Mouse (Mus musculus) retina, adult 2 months (tissue): Measurements from ENCODE around the gene Tspan2.

Experiments used
- DNase-seq: peaks from one replicate; pipeline ENCODE4 v3.0.0-alpha.2; 2012; ENCODE audit warnings: low read depth, low spot score

The Tspan2 gene

DNA sequence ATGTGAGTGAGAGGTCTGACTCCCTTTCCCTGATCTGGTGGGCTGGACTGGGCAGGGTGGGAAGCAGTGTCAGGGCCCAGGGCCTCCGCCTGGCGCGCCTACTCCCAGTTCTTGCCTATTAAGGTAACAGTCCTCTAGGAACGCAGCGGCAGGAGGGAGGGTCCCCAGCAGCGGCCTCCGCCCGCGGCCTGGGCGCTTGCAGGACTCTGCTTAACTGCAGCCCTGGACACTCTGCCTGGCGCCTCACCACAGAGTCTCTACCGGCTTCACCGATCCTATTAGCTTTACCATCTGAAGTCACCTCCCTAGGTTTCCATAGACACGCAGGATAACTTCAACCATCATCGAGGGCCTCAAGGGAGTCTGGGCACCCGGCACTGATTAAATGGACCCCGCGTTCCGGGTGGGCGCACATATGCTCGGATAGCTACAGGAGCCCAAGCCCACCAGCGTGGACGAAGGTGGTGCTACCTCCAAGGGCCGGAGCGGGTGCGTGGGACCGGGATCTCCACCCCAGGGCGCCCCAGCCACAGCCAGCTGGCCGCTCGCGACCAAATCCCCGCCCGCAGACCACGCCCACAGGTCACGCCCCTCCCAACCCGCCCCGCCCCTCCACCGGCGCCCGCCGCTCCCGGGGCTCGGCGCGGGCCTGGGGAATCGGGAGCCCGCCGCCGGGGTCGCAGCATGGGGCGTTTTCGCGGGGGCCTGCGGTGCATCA is at the start of gene Tspan2:
Gene Tspan2 (plus strand): TSS at position 217 of the 718 bp plus-strand sequence.
- DNase-seq: no peak

GRCm38 (mm10) chr3:102686861-102687260 is 47.5 kb upstream of the Tspan2 start:
- DNase-seq: no peak

DNA sequence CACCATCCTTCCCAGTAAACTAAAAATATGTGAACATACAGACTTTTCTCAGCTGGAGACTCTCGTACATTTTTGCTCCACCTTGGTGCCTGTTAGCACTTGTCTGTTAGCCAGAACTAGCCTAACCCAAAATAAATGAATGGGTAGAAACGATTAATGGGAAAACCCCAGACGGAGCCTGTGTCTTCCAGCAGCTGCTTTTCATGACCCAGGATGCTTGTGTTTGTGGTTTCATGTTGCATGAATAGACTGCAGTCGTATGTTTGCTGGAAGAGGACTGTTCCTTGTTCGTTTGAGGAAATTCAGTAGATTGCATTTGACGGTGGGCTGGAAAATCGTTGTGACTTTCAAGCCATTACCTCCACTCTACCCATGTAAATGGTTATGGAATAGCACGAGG is 46.5 kb upstream of the Tspan2 start:
- DNase-seq: no peak

DNA sequence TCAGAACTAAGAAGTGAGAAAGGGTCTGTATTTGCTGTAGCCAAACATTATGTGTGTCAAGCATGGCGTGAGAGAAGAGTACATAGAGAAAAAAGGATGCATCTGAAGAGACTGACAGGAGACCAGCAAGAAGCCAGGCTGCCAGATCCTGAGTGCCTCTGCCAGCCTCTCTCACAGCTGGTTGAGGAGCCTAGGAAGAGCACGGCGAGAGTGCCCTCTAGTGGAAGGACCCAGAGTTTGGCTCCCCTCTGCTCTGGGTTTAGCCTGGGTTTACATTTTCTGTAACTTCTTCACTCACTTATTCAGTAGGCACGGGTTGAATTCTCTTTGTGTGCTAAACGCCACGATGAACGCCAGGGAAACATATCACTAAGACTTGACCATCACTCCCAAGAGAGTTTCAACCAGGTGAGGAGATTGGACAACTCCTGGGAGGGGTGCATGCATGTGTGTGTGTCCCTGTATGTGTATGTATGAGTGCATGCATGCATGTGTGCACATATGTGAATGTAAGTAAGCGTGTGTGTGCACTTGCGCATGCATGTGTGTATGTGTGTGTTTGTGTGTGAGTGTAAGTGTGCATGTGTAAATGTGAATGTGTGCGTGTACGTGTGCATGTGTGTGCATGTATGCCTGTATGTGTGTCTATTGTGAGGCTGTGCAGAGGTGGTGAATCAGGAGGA is 42.4 kb upstream of the Tspan2 start:
- DNase-seq: peak; percentile 38

DNA sequence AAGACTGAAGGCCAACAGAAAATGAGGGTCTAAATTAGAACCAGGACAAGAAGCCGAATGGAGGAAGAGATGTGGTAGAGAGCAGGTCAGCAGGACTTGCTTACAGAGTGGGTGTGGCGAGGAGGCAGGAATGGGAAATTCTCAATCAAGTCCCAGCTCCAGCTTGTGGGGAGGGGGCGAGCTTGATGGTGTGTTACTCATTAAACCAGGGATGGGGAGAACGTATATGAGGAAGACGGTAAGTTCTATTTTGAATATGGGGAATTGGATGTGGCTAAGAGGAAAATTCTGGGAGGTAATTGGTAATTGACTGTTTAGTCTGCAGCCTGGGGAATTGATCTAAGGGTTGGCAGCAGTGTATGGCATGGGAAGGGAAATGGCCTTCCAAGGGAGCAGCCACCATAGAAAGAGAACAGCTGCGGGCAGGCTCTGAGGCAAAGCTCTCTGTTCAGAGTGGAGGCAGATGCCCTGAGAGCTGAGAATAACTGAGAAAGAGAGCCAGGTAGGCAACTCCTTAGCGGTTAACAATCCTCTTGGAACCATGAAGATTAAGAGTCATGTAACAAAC is 41.5 kb upstream of the Tspan2 start:
- DNase-seq: no peak

- no peak for DNase-seq
Observed at GRCm38 (mm10) chr3:102698127-102698526, 36.2 kb upstream of the Tspan2 start.

GRCm38 (mm10) chr3:102701303-102701702 is 33.0 kb upstream of the Tspan2 start:
- no peak for DNase-seq

DNA sequence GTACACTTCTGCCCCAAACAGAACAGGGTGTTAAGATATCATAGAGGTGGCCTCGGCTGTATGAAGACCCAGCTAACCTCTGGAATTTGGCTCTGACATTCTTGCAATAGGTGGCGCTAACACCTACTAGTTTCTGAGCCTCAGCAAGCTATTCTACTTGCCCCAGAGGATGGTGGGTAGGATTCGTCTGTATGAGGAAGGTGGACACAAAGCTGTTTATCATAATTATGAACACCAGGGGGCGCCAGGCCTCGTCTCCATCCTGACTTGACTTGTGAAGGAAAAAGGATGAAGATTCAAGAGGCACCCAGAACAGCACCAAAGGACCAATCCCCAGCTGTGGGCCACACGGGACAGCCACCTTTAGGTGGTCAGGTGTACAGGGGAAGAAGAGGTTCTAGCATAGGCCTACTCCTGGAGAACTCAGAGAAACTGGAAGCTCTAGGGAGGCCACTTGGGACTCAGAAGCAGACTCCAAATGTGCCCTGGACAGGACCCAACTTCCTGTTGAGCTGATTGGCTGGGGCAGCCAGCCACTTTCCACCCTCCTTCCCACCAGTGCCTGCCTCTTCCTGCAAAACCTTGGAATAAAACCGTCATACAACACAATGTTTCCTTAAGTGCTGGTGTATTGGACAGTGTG is 32.3 kb upstream of the Tspan2 start:
- no peak for DNase-seq

GRCm38 (mm10) chr3:102704001-102704401 is 30.3 kb upstream of the Tspan2 start:
- no peak for DNase-seq

- DNase-seq: no peak
Observed at GRCm38 (mm10) chr3:102708599-102708998, 25.7 kb upstream of the Tspan2 start.

DNA sequence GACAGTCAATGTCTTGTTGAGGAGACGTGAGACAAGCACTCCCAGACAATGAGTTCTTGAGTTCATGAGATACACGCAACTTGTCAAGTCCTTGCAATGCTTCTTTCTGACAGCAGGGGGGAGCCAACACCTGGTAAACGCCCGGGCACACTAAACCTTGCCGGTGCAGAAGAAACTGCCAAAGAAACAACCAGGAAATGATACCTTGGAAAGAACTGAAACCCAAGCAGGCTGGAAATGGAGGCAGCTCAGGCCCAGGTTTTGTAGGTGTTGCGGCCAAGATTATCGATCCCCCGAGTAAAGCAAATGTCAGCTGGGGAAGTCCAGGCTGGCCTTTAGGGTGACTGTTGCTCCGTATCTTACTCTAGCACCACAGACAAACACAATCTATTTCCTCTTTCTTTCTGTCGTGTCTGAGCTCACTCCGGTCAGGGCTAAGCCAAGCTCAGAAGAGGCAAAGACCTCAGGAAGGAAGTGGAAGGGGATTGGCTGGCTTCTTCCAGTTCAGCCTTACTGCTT is 19.2 kb upstream of the Tspan2 start:
- DNase-seq: peak; percentile 29

DNA sequence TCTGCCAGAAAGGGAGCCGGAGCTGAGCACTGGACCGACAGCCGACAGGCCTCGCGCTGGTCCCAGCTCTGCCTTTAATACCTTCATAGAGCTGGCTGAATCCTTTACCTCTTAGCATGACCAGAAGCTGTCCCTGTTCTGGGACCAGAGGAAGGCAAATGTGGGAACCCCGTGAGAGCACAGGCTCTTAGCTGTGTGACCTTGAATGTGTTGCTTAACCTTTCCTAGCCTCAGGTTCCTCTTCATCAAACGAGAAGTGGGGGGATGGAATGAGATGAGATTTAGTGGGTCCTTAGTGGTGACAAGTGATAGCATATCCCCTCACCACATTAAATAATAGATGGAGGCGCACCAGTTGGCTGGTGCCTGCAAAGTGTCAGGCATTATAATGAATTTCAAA is 18.5 kb upstream of the Tspan2 start:
- DNase-seq: no peak

DNA sequence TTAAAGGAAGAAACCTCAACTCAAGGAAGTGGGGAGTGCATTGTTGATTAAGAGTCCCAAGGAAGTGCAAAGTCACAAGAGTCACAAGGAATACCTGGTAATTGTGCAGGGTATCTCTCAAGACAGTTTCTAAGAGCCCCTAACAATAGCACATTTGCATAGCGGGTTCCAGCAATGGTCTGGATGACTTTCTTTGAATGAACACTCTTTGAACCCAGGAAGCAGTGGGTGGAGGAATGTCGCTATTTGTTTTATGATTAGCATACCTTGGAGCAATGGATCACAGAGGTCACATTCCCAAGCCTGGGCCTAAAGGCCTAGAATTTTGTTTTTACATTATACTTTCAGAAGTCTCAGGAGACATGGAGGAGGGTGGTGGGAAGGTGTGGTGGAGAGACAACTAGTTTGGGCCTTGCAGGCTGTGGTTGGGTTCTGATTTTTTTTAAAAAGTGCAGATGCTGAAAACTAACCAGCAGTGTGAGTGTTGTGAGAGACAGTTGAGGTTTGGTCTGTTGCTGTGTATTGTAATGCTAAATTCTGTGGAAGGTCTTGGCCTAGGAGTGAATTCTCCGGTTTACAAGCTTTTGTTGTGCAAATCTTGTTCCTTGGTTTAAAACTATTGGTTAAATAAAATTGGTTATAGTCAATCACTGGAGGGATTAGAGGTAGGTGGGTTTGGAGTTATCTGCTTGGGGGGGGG is 16.6 kb upstream of the Tspan2 start:
- no peak for DNase-seq

DNA sequence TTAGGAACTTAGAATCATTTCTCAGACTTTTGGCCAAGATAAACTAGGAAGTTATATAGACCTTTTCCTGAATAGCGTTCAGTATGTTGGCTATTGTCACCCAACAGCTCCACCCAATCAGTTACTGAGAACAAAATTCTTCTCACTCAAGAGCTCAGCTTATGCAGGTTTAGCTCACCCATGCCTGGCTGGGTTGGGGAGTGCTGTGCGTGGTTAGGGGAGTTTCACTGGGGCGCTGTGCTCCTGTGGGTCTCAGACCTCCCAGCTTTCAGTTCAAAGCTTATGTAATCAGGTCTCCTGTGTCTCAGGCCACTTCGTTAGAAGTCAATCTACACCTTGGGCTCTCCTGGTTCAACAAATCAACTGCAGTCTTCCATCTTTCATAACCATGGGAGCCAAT is 11.2 kb upstream of the Tspan2 start:
- DNase-seq: no peak

- no peak for DNase-seq
Observed at GRCm38 (mm10) chr3:102723841-102724570, 10.3 kb upstream of the Tspan2 start.

GRCm38 (mm10) chr3:102724798-102725459 is 9.4 kb upstream of the Tspan2 start:
- no peak for DNase-seq

- DNase-seq: no peak
Observed at GRCm38 (mm10) chr3:102729416-102729815, 4.9 kb upstream of the Tspan2 start.

- DNase-seq: no peak
Observed at GRCm38 (mm10) chr3:102731112-102731511, 3.2 kb upstream of the Tspan2 start.

- no peak for DNase-seq
Observed at GRCm38 (mm10) chr3:102732619-102733018, 1.7 kb upstream of the Tspan2 start.

DNA sequence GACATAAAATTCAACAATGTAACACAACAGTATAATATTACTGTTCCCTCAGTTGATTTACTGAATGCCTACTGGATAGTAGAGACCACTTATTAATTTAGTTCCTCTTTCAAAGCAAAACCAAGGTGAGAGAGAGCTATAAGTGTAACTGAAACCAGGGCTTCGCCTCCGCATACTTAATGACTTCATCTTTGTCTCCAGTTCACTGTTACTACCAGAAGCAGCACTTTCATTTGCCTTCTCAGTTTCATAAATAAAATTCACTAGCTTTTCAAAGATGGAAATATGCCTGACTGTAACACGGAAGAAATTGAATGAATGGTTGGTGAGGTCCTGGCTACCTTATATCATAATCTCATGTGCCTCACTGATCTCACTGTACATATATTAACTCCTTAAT is 1.3 kb upstream of the Tspan2 start:
- no peak for DNase-seq
